Mouse (Mus musculus): Measurements from ENCODE around the gene Anks4b. TPM values are rescaled to one million over a fixed set of nuclear protein-coding genes. Genes with fewer than 3 reads are reported as not detected.

The Anks4b gene
- polyA plus RNA-seq, 1 experiment from 2014 or later: not detected

DNA sequence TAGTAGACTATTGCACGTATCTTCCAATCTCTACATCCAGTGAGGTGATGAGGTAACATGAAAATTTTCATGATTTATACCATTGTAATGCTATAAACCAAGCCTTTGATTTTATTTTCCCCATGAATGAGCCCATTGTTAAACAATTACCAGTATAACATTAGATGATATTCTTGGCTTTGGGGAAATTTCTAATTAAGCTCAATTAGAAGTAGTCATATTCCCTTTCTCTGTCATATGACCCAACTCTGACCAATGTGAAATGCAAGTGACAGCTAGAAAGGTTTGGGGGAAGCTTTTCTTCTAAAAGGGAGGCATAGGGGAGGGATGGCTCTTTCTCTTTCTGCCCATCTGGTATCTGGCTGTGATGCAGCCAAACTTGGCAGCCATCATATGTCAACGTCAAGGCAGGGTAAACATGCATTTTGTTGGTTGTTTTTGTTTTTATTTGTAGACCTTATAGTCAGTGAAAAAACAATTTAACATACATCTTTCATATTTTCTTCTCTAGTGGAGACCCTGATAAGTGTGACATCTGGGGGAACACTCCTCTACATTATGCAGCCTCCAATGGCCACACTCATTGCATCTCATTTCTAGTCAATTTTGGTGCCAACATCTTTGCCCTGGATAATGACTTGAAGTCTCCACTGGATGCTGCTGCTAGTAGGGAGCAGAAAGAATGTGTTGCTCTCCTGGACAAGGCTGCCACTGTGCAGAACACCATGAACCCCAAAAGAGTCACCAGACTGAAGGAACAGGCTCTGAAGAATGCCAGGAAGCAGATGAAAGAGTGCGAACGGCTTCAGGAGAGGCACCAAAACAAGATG lies 8.0 kb downstream of the Anks4b start:
- TF ChIP-seq EP300 (IDR thresholded peaks at IDR 0.05): no peak
- TF ChIP-seq CTCF (IDR thresholded peaks at IDR 0.05): no peak
- 89% methylated on average over 4 of the region's 4 CpGs for WGBS
- no peaks in the 10 kb centered on the region for H3K4me1 ChIP-seq (ENCODE audit: insufficient read depth, low read depth, low read length)
- no peak overlapping the region for H3K27ac ChIP-seq (ENCODE audit: low read length)
- no peak overlapping the region for H3K4me3 ChIP-seq (ENCODE audit: low read depth, low read length)
- H3K9ac ChIP-seq (replicated peaks; ENCODE audit: low read depth): no peak overlapping the region
- no peak overlapping the region for H3K4me2 ChIP-seq (replicated peaks; ENCODE audit: low read depth, low read length)
- no peaks in the 10 kb centered on the region for H3K9me3 ChIP-seq (ENCODE audit: low read length)
- DNase-seq (ENCODE audit: low spot score) (no peak), ATAC-seq (no peak)
- no peaks in the 10 kb centered on the region for H3K36me3 ChIP-seq (ENCODE audit: insufficient read depth, low read length)
- no peaks in the 10 kb centered on the region for H3K27me3 ChIP-seq (replicated peaks; ENCODE audit: insufficient read depth, low read length)

DNA sequence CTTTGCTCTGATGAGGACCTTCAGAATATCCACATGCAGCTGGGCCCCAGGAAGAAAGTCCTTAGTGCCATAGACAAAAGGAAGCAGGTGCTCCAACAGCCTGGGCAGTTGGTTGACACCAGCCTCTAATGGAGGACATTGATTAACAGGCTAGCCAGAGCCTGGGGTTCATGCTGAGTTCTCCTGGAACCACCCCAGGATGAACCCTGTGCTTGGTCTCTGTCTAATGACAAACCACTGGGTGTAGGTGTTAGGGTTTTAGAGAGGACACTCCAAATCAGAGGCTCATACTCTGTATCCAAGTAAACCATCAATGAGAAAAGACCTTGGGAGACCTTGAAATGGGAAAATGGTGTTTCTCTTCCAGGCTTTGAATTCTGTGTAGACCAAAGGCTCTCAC lies 9.2 kb downstream of the Anks4b start:
- Histone ChIP-seq H3K36me3 (ENCODE audit: insufficient read depth, low read length) (no peaks in the 10 kb centered on the region), H3K27me3 (replicated peaks; ENCODE audit: insufficient read depth, low read length) (no peaks in the 10 kb centered on the region), H3K4me1 (ENCODE audit: insufficient read depth, low read depth, low read length) (no peaks in the 10 kb centered on the region), H3K9ac (replicated peaks; ENCODE audit: low read depth) (no peak overlapping the region), H3K27ac (ENCODE audit: low read length) (no peak overlapping the region), H3K9me3 (ENCODE audit: low read length) (no peaks in the 10 kb centered on the region), H3K4me3 (ENCODE audit: low read depth, low read length) (no peak overlapping the region), H3K4me2 (replicated peaks; ENCODE audit: low read depth, low read length) (no peak overlapping the region)
- DNase-seq (ENCODE audit: low spot score) (no peak), ATAC-seq (no peak)
- TF ChIP-seq CTCF (IDR thresholded peaks at IDR 0.05) (no peak), EP300 (IDR thresholded peaks at IDR 0.05) (no peak)

DNA sequence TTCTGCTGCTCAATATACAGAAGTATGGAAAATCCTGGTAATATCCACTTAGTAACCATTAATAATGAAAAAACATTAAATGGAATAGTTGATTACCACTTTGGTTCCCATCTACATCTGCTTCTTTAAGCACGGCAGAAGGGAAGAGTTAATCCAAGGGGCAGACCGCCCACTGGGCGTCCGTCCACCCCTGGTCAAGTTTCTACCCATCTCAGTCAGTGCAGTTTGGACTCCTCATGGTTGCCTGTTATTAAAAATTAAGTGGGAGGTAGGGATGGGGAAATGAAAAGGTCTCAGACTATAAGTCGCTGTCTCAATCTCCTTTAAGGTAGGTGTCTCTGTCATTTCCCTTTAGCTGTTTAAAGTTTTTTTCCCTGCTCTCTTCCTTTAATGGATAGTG lies 15.3 kb downstream of the Anks4b start:
- H3K9me3 ChIP-seq (ENCODE audit: low read length): no peaks in the 10 kb centered on the region
- 91% methylated on average over 5 of the region's 5 CpGs for WGBS
- no peak overlapping the region for H3K9ac ChIP-seq (replicated peaks; ENCODE audit: low read depth)
- no peak for TF ChIP-seq EP300 (IDR thresholded peaks at IDR 0.05)
- TF ChIP-seq CTCF (IDR thresholded peaks at IDR 0.05): no peak
- DNase-seq (ENCODE audit: low spot score): no peak
- no peaks in the 10 kb centered on the region for H3K27me3 ChIP-seq (replicated peaks; ENCODE audit: insufficient read depth, low read length)
- H3K4me2 ChIP-seq (replicated peaks; ENCODE audit: low read depth, low read length): no peak overlapping the region
- H3K36me3 ChIP-seq (ENCODE audit: insufficient read depth, low read length): no peaks in the 10 kb centered on the region
- H3K4me1 ChIP-seq (ENCODE audit: insufficient read depth, low read depth, low read length): no peaks in the 10 kb centered on the region
- ATAC-seq: no peak
- no peak overlapping the region for H3K27ac ChIP-seq (ENCODE audit: low read length)
- H3K4me3 ChIP-seq (ENCODE audit: low read depth, low read length): no peak overlapping the region

DNA sequence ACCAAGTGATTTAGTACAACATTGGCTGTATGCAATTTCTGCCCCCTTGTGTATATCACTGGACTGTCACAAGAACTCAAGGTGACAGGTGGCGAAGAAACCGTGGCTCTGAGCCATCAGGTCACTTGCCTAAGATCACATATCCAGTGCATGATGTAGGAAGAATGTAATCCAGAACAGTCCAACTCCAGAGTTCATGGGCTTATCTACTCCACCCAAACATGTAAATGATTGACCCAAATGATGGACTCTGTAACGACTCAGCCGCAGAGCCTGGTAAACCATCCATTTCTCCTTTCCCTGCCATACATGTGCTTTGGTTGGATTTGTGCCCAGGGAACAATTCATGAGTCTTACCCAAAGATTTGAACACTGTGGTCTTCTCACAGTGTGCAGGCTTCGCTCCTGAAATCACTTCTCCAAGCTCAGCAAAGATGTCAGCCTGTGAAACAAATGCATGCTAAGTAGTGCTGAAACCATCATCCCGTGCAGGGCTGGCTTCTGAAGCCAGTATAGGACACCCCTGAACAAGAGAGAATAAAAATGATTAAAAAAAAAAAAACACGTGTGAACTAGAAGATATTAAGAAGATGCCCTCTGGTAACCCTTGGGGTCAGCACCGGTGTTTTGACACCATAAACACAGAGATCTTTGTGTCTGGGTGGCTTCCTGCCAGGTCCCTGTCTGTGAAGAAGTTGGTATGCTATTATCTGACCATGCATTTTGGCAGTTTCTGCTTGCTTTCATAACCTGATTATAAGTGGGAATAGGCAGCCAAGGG lies 15.9 kb downstream of the Anks4b start:
- WGBS: 59% methylated on average over 8 of the region's 8 CpGs
- Histone ChIP-seq H3K4me2 (replicated peaks; ENCODE audit: low read depth, low read length) (no peak overlapping the region), H3K27ac (ENCODE audit: low read length) (no peak overlapping the region), H3K27me3 (replicated peaks; ENCODE audit: insufficient read depth, low read length) (no peaks in the 10 kb centered on the region), H3K4me3 (ENCODE audit: low read depth, low read length) (no peak overlapping the region), H3K36me3 (ENCODE audit: insufficient read depth, low read length) (no peaks in the 10 kb centered on the region), H3K9ac (replicated peaks; ENCODE audit: low read depth) (no peak overlapping the region), H3K9me3 (ENCODE audit: low read length) (no peaks in the 10 kb centered on the region), H3K4me1 (ENCODE audit: insufficient read depth, low read depth, low read length) (no peaks in the 10 kb centered on the region)
- TF ChIP-seq EP300 (IDR thresholded peaks at IDR 0.05) (no peak), CTCF (IDR thresholded peaks at IDR 0.05) (no peak)
- no peak for DNase-seq (ENCODE audit: low spot score)
- ATAC-seq: no peak

DNA sequence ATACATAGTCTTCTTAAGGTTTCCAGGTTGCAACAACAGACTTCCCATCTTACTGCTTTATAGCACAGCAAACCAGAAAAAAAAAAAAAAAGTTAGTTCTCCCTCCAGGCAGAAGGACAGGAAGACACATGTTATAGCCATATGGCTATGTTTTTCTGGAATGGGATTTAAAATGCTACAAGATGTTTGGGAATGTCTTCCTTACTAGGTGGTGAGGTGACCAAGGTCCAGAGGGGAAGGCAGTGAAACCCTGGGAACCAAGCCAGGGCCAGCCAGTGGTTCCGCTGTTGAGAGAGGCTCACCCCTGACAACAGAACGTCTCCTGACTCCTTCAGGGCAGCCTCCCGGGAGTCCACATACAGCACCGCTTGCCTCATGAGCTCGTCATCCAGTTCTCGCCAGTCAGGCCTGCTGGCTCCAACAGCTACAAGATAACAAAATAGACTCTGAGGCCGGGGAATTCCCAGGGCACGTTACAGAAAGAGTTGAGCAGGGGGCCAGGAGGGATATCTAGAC lies 16.6 kb downstream of the Anks4b start:
- ATAC-seq: no peak

DNA sequence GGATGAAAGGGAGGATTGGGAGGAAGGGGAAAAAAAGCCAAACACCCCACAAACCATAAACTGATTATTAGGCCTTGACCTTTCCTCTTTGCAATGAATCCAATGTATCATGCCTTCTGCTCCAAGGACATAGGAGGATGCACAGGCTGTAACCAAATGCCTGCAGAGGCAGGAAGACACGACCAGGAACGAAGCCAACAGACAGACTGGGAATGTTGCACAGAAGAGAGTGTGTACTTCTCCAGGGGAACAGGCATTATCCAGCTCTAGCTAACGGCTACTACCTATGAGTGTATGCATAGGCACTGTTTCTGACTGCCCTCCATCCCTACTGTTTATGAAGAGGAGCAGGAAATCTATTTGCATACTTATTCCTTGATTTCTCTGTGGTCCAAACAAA lies 18.5 kb downstream of the Anks4b start:
- no peaks in the 10 kb centered on the region for H3K27me3 ChIP-seq (replicated peaks; ENCODE audit: insufficient read depth, low read length)
- no peak overlapping the region for H3K9ac ChIP-seq (replicated peaks; ENCODE audit: low read depth)
- no peaks in the 10 kb centered on the region for H3K9me3 ChIP-seq (ENCODE audit: low read length)
- H3K4me1 ChIP-seq (ENCODE audit: insufficient read depth, low read depth, low read length): no peaks in the 10 kb centered on the region
- H3K4me2 ChIP-seq (replicated peaks; ENCODE audit: low read depth, low read length): no peak overlapping the region
- no peak overlapping the region for H3K4me3 ChIP-seq (ENCODE audit: low read depth, low read length)
- no peak overlapping the region for H3K27ac ChIP-seq (ENCODE audit: low read length)
- ATAC-seq (no peak), DNase-seq (ENCODE audit: low spot score) (no peak)
- no peak for TF ChIP-seq EP300 (IDR thresholded peaks at IDR 0.05)
- no peak for TF ChIP-seq CTCF (IDR thresholded peaks at IDR 0.05)
- 55% methylated on average over 3 of the region's 3 CpGs for WGBS
- H3K36me3 ChIP-seq (ENCODE audit: insufficient read depth, low read length): no peaks in the 10 kb centered on the region

More for the DNA sequence above, 16.6 kb downstream of the Anks4b start:
- Histone ChIP-seq H3K27me3 (replicated peaks; ENCODE audit: insufficient read depth, low read length) (no peaks in the 10 kb centered on the region), H3K9me3 (ENCODE audit: low read length) (no peaks in the 10 kb centered on the region), H3K4me3 (ENCODE audit: low read depth, low read length) (no peak overlapping the region), H3K9ac (replicated peaks; ENCODE audit: low read depth) (no peak overlapping the region), H3K4me2 (replicated peaks; ENCODE audit: low read depth, low read length) (no peak overlapping the region), H3K36me3 (ENCODE audit: insufficient read depth, low read length) (no peaks in the 10 kb centered on the region), H3K27ac (ENCODE audit: low read length) (no peak overlapping the region), H3K4me1 (ENCODE audit: insufficient read depth, low read depth, low read length) (no peaks in the 10 kb centered on the region)
- 29% methylated on average over 8 of the region's 8 CpGs for WGBS
- no peak for TF ChIP-seq EP300 (IDR thresholded peaks at IDR 0.05)
- TF ChIP-seq CTCF (IDR thresholded peaks at IDR 0.05): no peak
- no peak for DNase-seq (ENCODE audit: low spot score)
